Mouse (Mus musculus): ENCODE measurements around the gene Pfkp.

DNA sequence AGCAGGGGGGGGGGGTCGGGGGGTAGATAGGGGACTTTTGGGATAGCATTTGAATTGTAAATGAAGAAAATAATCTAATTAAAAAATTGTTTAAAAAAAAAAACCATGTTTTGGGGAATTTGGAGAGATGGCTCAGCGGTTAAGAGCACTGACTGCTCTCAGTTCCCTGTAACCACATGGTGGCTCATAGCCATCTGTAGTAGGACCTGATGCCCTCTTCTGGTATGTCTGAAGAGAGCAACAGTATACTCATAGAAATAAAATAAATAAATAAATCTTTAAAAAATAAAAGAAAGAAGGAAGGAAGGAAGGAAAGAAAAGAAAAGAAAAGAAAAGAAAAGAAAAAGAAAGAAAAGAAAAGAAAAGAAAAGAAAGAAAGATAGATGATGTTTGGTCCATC lies 94.9 kb downstream of the Pfkp start:
- TF ChIP-seq POLR2A (IDR thresholded peaks at IDR 0.05; ENCODE audit: low read depth, low read length) (no peak), CTCF (conservative IDR thresholded peaks at IDR 0.05; ENCODE audit: insufficient read depth, insufficient read length, low read depth, low read length) (no peak)

Data from kidney, adult 2 months (tissue).